Mouse (Mus musculus) MN1 (cell line): ENCODE results near the gene Noc4l.

Experiments used
- DNase-seq: peaks from one replicate; pipeline ENCODE4 v3.0.0-alpha.2; 2016; ENCODE audit warnings: low spot score

Gene Noc4l

DNA sequence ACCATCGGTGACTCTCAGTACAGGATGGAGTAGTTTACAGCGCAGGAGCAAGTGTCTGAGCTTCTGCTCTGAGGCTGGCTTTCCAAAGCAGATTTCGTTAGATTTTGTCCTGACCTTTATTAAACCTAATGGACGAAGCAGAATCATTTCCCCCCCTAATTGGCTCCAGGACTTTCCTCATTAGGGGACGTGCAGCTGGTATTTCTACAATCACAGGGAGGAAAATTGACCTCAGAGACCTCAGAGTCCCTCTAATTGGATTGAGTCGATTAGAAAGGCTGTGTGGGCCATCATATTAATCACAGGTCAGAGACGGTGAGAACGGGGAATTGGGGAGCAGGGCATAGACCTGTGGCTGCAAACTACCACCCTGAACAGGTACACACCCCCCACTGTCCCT lies 44.3 kb downstream of the Noc4l start:
- no peak for DNase-seq

DNA sequence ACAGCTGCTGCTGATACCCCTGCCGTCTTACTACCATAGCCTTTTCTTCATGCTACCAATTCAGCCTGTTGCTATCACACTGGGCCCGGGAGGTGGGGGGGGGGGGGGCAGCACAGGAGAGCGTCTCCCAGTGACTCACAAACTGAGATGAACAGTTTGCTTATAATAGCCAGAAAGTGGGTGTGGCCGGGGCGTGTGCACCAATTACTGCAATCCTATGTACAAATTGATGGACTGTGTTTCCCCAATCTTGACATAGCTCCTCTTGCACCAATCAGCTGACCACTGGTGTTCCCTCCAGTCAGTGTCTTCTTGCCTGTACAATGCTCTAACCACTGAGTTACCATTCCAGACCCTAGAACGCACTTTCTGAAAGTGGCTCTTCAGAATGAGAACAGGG lies 44.9 kb downstream of the Noc4l start:
- DNase-seq: no peak

DNA sequence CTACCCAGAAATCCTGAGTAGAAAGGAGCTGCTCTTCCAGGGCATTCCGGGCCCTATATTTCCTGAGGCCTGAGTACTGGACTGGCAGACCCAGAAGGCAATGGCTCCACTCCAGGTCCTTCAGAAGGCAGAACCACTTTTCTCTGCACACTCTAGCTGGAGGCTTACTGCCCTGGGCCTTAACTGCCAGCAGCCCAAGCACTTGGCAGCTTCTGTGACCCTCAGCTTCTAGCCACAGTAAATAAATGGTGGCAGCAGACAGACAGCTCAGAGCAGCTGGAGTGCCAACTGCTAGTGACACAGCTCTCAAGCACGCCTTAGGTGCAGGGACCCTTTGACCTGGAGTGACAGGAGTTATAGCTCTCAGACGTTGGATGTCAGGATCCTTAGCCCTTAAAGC lies 45.5 kb downstream of the Noc4l start:
- DNase-seq: no peak

GRCm38 (mm10) chr5:110605531-110606221 lies 47.5 kb downstream of the Noc4l start:
- DNase-seq: no peak

DNA sequence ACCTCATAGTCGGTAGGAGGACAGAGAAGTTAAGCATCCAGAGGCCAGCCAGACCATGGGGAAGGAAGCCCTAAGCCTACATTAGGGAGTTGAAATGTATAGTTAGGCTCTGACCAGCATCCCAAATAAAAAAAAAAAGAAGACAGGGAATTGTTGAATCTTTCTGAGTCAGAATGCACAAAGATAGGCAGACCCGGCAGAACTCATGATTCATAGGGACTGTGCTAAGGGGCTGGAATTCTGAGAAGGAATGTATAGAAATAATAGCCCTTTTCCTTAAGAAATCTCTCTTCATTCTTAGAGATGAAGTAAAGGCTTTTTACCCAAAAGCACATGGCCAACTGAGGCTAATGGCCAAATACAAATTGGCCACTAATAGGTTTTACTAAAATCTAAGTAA lies 48.9 kb downstream of the Noc4l start:
- DNase-seq: no peak

- no peak for DNase-seq
Measured at GRCm38 (mm10) chr5:110603016-110603685, 50.1 kb downstream of the Noc4l start.
